Mouse (Mus musculus) CH12.LX (cell line): ENCODE data around the gene Tmem131l. TPM values are rescaled to one million over a fixed set of nuclear protein-coding genes. Genes with fewer than 3 reads are reported as not detected.
A peak's percentile ranks its signal among the peaks of the same experiment; 100 is the strongest.

ENCODE experiments used
- DNase-seq: peaks from one replicate; pipeline ENCODE4 v3.0.0-alpha.2; 2013; ENCODE audit errors: extremely low read depth
- H3K27ac ChIP-seq: 2 replicates; pipeline ENCODE4 v1.5.1; 2012; ENCODE audit warnings: low read depth, mild to moderate bottlenecking, control low read depth, moderate library complexity; ENCODE audit not compliant: insufficient read depth
- H3K27me3 ChIP-seq: replicated peaks from 2 replicates; pipeline ENCODE3; 2012; ENCODE audit warnings: inconsistent platforms
- H3K36me3 ChIP-seq, 2 experiments: replicated peaks in 1 of 2; 2 replicates each; pipeline versions ENCODE3 to v1.6.1; 2012; ENCODE audit warnings: inconsistent platforms in 1 of 2, low read length in 1 of 2, mild to moderate bottlenecking in 1 of 2, mixed read lengths in 1 of 2, moderate library complexity in 1 of 2; ENCODE audit not compliant: control insufficient read depth in 1 of 2, insufficient read depth in 1 of 2
- H3K4me1 ChIP-seq, 2 experiments: 2 replicates each; pipeline ENCODE4 v1.6.1; 2012; ENCODE audit warnings: inconsistent platforms in 1 of 2, moderate library complexity in 1 of 2; ENCODE audit not compliant: insufficient read depth in 2 of 2, control insufficient read depth in 1 of 2
- H3K4me2 ChIP-seq: 2 replicates; pipeline ENCODE4 v1.6.1; 2012; ENCODE audit warnings: low read depth, mild to moderate bottlenecking, control low read depth; ENCODE audit not compliant: poor library complexity, insufficient read depth, severe bottlenecking
- H3K4me3 ChIP-seq, 3 experiments: fragments of 150-350 bp in 1 of 3; sonication (generic) in 1 of 3; replicated peaks in 1 of 3; 2 replicates each; pipeline versions ENCODE3 to v1.5.1; 2011 to 2012; ENCODE audit warnings: low read depth in 2 of 3, low read length in 2 of 3, mild to moderate bottlenecking in 2 of 3, moderate library complexity in 2 of 3, control low read depth in 1 of 3, improper control_type of control experiment in 1 of 3, inconsistent platforms in 1 of 3, mixed read lengths in 1 of 3; ENCODE audit not compliant: poor library complexity in 1 of 3
- H3K79me2 ChIP-seq: replicated peaks from 2 replicates; pipeline ENCODE4 v1.6.1; 2012; ENCODE audit warnings: mild to moderate bottlenecking, moderate library complexity; ENCODE audit not compliant: control insufficient read depth, poor library complexity, insufficient read depth, severe bottlenecking; ENCODE audit errors: extremely low read depth
- H3K9ac ChIP-seq: 2 replicates; pipeline ENCODE4 v1.6.1; 2012; ENCODE audit warnings: low read depth, mild to moderate bottlenecking, control low read depth, moderate library complexity; ENCODE audit not compliant: insufficient read depth
- H3K9me3 ChIP-seq: replicated peaks from 2 replicates; pipeline ENCODE3; 2012; ENCODE audit warnings: low read length, inconsistent platforms, mixed read lengths
- BHLHE40 ChIP-seq: IDR thresholded peaks from 2 replicates; pipeline ENCODE4 v1.6.1; 2011; ENCODE audit warnings: mild to moderate bottlenecking, low read depth, low read length, improper control_type of control experiment
- CHD1 ChIP-seq: IDR thresholded peaks from 2 replicates; pipeline ENCODE4 v1.6.1; 2012; ENCODE audit warnings: low read depth, low read length, improper control_type of control experiment, inconsistent platforms
- CHD2 ChIP-seq: IDR thresholded peaks from 2 replicates; pipeline ENCODE4 v1.6.1; 2011; ENCODE audit warnings: low read length, improper control_type of control experiment
- CTCF ChIP-seq, 2 experiments: IDR thresholded peaks in 1 of 2; conservative IDR thresholded peaks in 1 of 2; 2 replicates each; pipeline ENCODE4 v1.5.1; 2011 to 2012; ENCODE audit warnings: low read depth in 2 of 2, low read length in 2 of 2, improper control_type of control experiment in 1 of 2, inconsistent platforms in 1 of 2, mild to moderate bottlenecking in 1 of 2, moderate library complexity in 1 of 2
- E2F4 ChIP-seq: IDR thresholded peaks from 2 replicates; pipeline ENCODE4 v1.6.1; 2011; ENCODE audit warnings: low read depth, low read length, improper control_type of control experiment; ENCODE audit not compliant: insufficient replicate concordance
- ELF1 ChIP-seq: IDR thresholded peaks from 2 replicates; pipeline ENCODE4 v1.6.1; 2014; ENCODE audit warnings: low read depth, mild to moderate bottlenecking, inconsistent platforms, low read length, improper control_type of control experiment
- EP300 ChIP-seq: IDR thresholded peaks from 2 replicates; pipeline ENCODE4 v1.6.1; 2011; ENCODE audit warnings: low read length, improper control_type of control experiment
- ETS1 ChIP-seq: conservative IDR thresholded peaks from 2 replicates; pipeline ENCODE4 v1.6.1; 2012; ENCODE audit warnings: low read depth, mild to moderate bottlenecking, inconsistent platforms, low read length, improper control_type of control experiment, moderate library complexity
- GABPA ChIP-seq: IDR thresholded peaks from 2 replicates; pipeline ENCODE4 v1.6.1; 2012; ENCODE audit warnings: low read depth, low read length, improper control_type of control experiment, inconsistent platforms; ENCODE audit not compliant: insufficient replicate concordance
- HCFC1 ChIP-seq: IDR thresholded peaks from 2 replicates; pipeline ENCODE4 v1.6.1; 2012; ENCODE audit warnings: low read depth, mild to moderate bottlenecking, inconsistent platforms, low read length, improper control_type of control experiment
- IRF4 ChIP-seq: IDR thresholded peaks from 2 replicates; pipeline ENCODE4 v1.6.1; 2014; ENCODE audit warnings: low read depth, mild to moderate bottlenecking, inconsistent platforms, low read length, improper control_type of control experiment
- JUN ChIP-seq: IDR thresholded peaks from 2 replicates; pipeline ENCODE4 v1.6.1; 2011; ENCODE audit warnings: low read depth, mild to moderate bottlenecking, low read length, improper control_type of control experiment, moderate library complexity; ENCODE audit not compliant: insufficient read depth
- JUND ChIP-seq: conservative IDR thresholded peaks from 2 replicates; pipeline ENCODE4 v1.6.1; 2011; ENCODE audit warnings: low read depth, low read length, improper control_type of control experiment
- KAT2A ChIP-seq: IDR thresholded peaks from 2 replicates; pipeline ENCODE4 v1.6.1; 2012; ENCODE audit warnings: low read length, improper control_type of control experiment, inconsistent platforms; ENCODE audit not compliant: insufficient replicate concordance
- MAFK ChIP-seq: IDR thresholded peaks from 2 replicates; pipeline ENCODE4 v1.6.1; 2011; ENCODE audit warnings: low read length, improper control_type of control experiment; ENCODE audit not compliant: insufficient replicate concordance
- MAX ChIP-seq: IDR thresholded peaks from 2 replicates; pipeline ENCODE4 v1.6.1; 2011; ENCODE audit warnings: low read length, improper control_type of control experiment
- MAZ ChIP-seq: IDR thresholded peaks from 2 replicates; pipeline ENCODE4 v1.6.1; 2012; ENCODE audit warnings: low read depth, mild to moderate bottlenecking, inconsistent platforms, low read length, improper control_type of control experiment, moderate library complexity
- MEF2A ChIP-seq: IDR thresholded peaks from 2 replicates; pipeline ENCODE4 v1.6.1; 2014; ENCODE audit warnings: low read depth, mild to moderate bottlenecking, inconsistent platforms, low read length, improper control_type of control experiment, borderline replicate concordance
- MXI1 ChIP-seq: IDR thresholded peaks from 2 replicates; pipeline ENCODE4 v1.6.1; 2011; ENCODE audit warnings: mild to moderate bottlenecking, low read depth, low read length, improper control_type of control experiment
- MYC ChIP-seq: IDR thresholded peaks from 2 replicates; pipeline ENCODE4 v1.6.1; 2011; ENCODE audit warnings: low read depth, mild to moderate bottlenecking, improper control_type of control experiment, low read length
- NELFE ChIP-seq: IDR thresholded peaks from 2 replicates; pipeline ENCODE4 v1.6.1; 2011; ENCODE audit warnings: low read depth, low read length, improper control_type of control experiment
- NRF1 ChIP-seq: IDR thresholded peaks from 2 replicates; pipeline ENCODE4 v1.6.1; 2014; ENCODE audit warnings: low read depth, mild to moderate bottlenecking, inconsistent platforms, low read length, improper control_type of control experiment, moderate library complexity
- PAX5 ChIP-seq: IDR thresholded peaks from 2 replicates; pipeline ENCODE4 v1.6.1; 2012; ENCODE audit warnings: low read length, inconsistent platforms, mixed read lengths
- POLR2A ChIP-seq: IDR thresholded peaks from 2 replicates; pipeline ENCODE4 v1.6.1; 2011; ENCODE audit warnings: low read depth, mild to moderate bottlenecking, improper control_type of control experiment, low read length
- POLR2AphosphoS2 ChIP-seq: IDR thresholded peaks from 2 replicates; pipeline ENCODE4 v1.6.1; 2011; ENCODE audit warnings: low read depth, low read length, improper control_type of control experiment
- RAD21 ChIP-seq: IDR thresholded peaks from 2 replicates; pipeline ENCODE4 v1.6.1; 2011; ENCODE audit warnings: low read depth, mild to moderate bottlenecking, low read length, improper control_type of control experiment, moderate library complexity
- RCOR1 ChIP-seq: conservative IDR thresholded peaks from 2 replicates; pipeline ENCODE4 v1.6.1; 2012; ENCODE audit warnings: low read depth, mild to moderate bottlenecking, inconsistent platforms, low read length, improper control_type of control experiment
- SIN3A ChIP-seq: IDR thresholded peaks from 2 replicates; pipeline ENCODE4 v1.6.1; 2012; ENCODE audit warnings: low read length, improper control_type of control experiment, inconsistent platforms
- SMC3 ChIP-seq: IDR thresholded peaks from 2 replicates; pipeline ENCODE4 v1.6.1; 2011; ENCODE audit warnings: low read depth, low read length, improper control_type of control experiment
- TBP ChIP-seq: conservative IDR thresholded peaks from 2 replicates; pipeline ENCODE4 v1.6.1; 2011; ENCODE audit warnings: low read depth, low read length, improper control_type of control experiment
- TCF12 ChIP-seq: IDR thresholded peaks from 2 replicates; pipeline ENCODE4 v1.6.1; 2014; ENCODE audit warnings: low read depth, mild to moderate bottlenecking, inconsistent platforms, low read length, improper control_type of control experiment
- UBTF ChIP-seq: IDR thresholded peaks from 2 replicates; pipeline ENCODE4 v1.6.1; 2012; ENCODE audit warnings: low read depth, mild to moderate bottlenecking, inconsistent platforms, low read length, improper control_type of control experiment, moderate library complexity
- USF1 ChIP-seq: IDR thresholded peaks from 2 replicates; pipeline ENCODE4 v1.6.1; 2014; ENCODE audit warnings: low read depth, mild to moderate bottlenecking, inconsistent platforms, low read length, improper control_type of control experiment
- USF2 ChIP-seq: conservative IDR thresholded peaks from 2 replicates; pipeline ENCODE4 v1.6.1; 2011; ENCODE audit warnings: low read depth, low read length, improper control_type of control experiment
- ZC3H11A ChIP-seq: IDR thresholded peaks from 2 replicates; pipeline ENCODE4 v1.6.1; 2012; ENCODE audit warnings: low read depth, mild to moderate bottlenecking, inconsistent platforms, low read length, improper control_type of control experiment
- ZKSCAN1 ChIP-seq: IDR thresholded peaks from 2 replicates; pipeline ENCODE4 v1.6.1; 2012; ENCODE audit warnings: low read depth, inconsistent platforms, low read length, improper control_type of control experiment, borderline replicate concordance
- ZMIZ1 ChIP-seq: IDR thresholded peaks from 2 replicates; pipeline ENCODE4 v1.6.1; 2012; ENCODE audit warnings: low read depth, mild to moderate bottlenecking, inconsistent platforms, low read length, improper control_type of control experiment
- ZNF384 ChIP-seq: IDR thresholded peaks from 2 replicates; pipeline ENCODE4 v1.6.1; 2012; ENCODE audit warnings: low read depth, low read length, improper control_type of control experiment, inconsistent platforms
- dilution Hi-C: fragments of 300-500 bp; cut with MboI; formaldehyde crosslinking; loops from 2 replicates; pipeline ENCODE4 v1.14.3; 2020; ENCODE audit warnings: low sequenced_read_pairs; ENCODE audit not compliant: extremely low pct_unique_long_range_greater_than_20kb, extremely low pct_ligation_motif_present
- in situ Hi-C: fragments of 300-500 bp; cut with MboI; formaldehyde crosslinking; loops from 3 replicates; pipeline ENCODE4 v1.14.3; 2019; ENCODE audit warnings: low sequenced_read_pairs, low pct_ligation_motif_present, low pct_unique_long_range_greater_than_20kb, mixed read lengths
- polyA plus RNA-seq: library from polyadenylated mRNA; unstranded; fragments of >175 nt; gene quantifications from 2 replicates; pipeline ENCODE4 v1.2.1, GENCODE M21; 2012; ENCODE audit warnings: low read depth; ENCODE audit not compliant: insufficient read length
- total RNA-seq, 2 experiments: library from RNA; depleted of rRNA; stranded (reverse); fragments of 300-350 nt in 1 of 2; fragments of >200 nt in 1 of 2; gene quantifications; 2 replicates each; pipeline ENCODE4 v1.2.3; 2012 to 2014

Tmem131l gene
- total and polyA plus RNA-seq, 3 experiments = 32.7 to 89.7 (median 37.1) TPM

- TF ChIP-seq ZNF384 (no peak), NELFE (no peak), TBP (no peak), RCOR1 (no peak), SMC3 (peak; percentile 82), MYC (peak; percentile 85), ZC3H11A (peak; percentile 3; the same call in 1 of the 2 replicates), MAZ (no peak), EP300 (no peak), E2F4 (no peak), UBTF (no peak), JUN (no peak), MAX (peak; percentile 77), ELF1 (no peak), MXI1 (no peak), POLR2A (no peak), TCF12 (no peak), CHD1 (no peak), MEF2A (no peak), PAX5 (no peak), NRF1 (no peak), HCFC1 (no peak), CHD2 (no peak), GABPA (no peak), MAFK (no peak), POLR2AphosphoS2 (no peak), USF1 (peak; percentile 19; the same call in 1 of the 2 replicates), RAD21 (peak; percentile 60), KAT2A (no peak), ETS1 (no peak), BHLHE40 (no peak), ZMIZ1 (no peak), SIN3A (no peak), JUND (no peak), IRF4 (no peak), CTCF (conservative IDR thresholded peaks at IDR 0.05 in 1 of 2, IDR thresholded peaks at IDR 0.05 in 1 of 2; ENCODE audit: low read depth in 2 of 2, low read length in 2 of 2) (peak; percentile 46 to 77; a peak in 3 of 4 replicates), USF2 (no peak; the same call in 1 of the 2 replicates), ZKSCAN1 (no peak)
- no peaks in the 10 kb centered on the region for H3K27me3 ChIP-seq
- H3K36me3 ChIP-seq = peaks cover 65 to 93% of the 10 kb centered on the region in 2 experiments
- no peaks in the 10 kb centered on the region for H3K79me2 ChIP-seq
- no peaks in the 10 kb centered on the region for H3K9me3 ChIP-seq
- no peak overlapping the region for H3K9ac ChIP-seq
- no peak overlapping the region for H3K4me3 ChIP-seq
- dilution Hi-C loops (no loop called here), in situ Hi-C loops (loop anchor here (10.0 kb wide), 1 partner anchor 95 kb away; no protein-coding TSS in a partner anchor)
- H3K4me2 ChIP-seq = no peak overlapping the region
- H3K4me1 ChIP-seq = peaks cover 0 to 13% of the 10 kb centered on the region in 2 experiments; a peak in 2 of 4 replicates
- no peak overlapping the region for H3K27ac ChIP-seq
- peak; percentile 58 for DNase-seq
These were observed 140.4 kb downstream of the Tmem131l start for GRCm38 (mm10) chr3:83899556-83899955.
